Comparison of ENCODE assay signal across 25 mouse cellular contexts in the genomic region with DNA sequence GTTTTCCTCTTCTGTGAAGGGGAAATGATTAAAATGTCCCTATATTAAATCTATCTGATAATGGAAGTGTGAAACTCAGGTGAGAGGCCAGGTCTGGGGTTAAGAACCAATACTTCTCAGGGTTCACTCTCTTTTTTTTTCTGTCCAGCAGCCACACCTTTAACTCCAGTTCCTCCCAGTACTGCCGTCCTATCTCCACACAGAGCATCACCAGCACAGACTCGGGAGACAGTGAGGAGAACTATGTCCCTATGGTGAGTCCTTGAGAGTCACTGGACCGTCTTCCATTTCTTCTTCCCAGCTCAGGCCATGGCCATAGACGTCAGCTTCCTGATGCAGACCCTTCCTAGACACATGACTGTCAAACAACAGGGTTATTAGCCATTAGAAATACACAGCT. TPM values are rescaled to one million over a fixed set of nuclear protein-coding genes. Genes with fewer than 3 reads are reported as not detected.
DNase-seq lines count a peak whose midpoint lies in the region; ATAC-seq and TF ChIP-seq lines count a peak whose summit lies in the region.
"Had no signal": no experiment of that assay in that cellular context is flagged by ENCODE, and none has a peak within 500 bp of the region (broad histone marks: within the 10 kb centered on the region; RNA-seq: fewer than 3 reads in every experiment).

No protein-coding gene starts in this region.

- no peak for ATAC-seq in intestine, embryonic 14.5 days (replicated peaks; ENCODE audit: low FRiP score, low TSS enrichment, low read depth)
- no peak for ATAC-seq in intestine, postnatal 0 days
- no peak for ATAC-seq in midbrain, embryonic 11.5 days (ENCODE audit: low FRiP score)
- ATAC-seq in midbrain, embryonic 16.5 days = no peak
- ATAC-seq: activated CD4-positive, CD25-positive, alpha-beta regulatory T cell, adult 4 months; CD4-positive, CD25-positive, alpha-beta regulatory T cell, adult 4 months; forebrain, embryonic 14.5 days; forebrain, postnatal 0 days; Patski had no signal

- no peaks in the 10 kb centered on the region for H3K4me1 ChIP-seq in intestine, embryonic 14.5 days (replicated peaks; ENCODE audit: control insufficient read depth, insufficient read depth, low read length)
- H3K4me1 ChIP-seq in intestine, postnatal 0 days (replicated peaks; ENCODE audit: control insufficient read depth, insufficient read depth, low read length) = no peaks in the 10 kb centered on the region
- H3K4me1 ChIP-seq in midbrain, embryonic 11.5 days (ENCODE audit: control insufficient read depth, insufficient read depth, low read length) = no peaks in the 10 kb centered on the region
- H3K4me1 ChIP-seq in midbrain, embryonic 16.5 days (ENCODE audit: control insufficient read depth, insufficient read depth, low read length) = no peaks in the 10 kb centered on the region
- H3K4me1 ChIP-seq: embryonic facial prominence, embryonic 10.5 days; embryonic facial prominence, embryonic 12.5 days; forebrain, embryonic 12.5 days had no signal

- peaks cover 80% of the 10 kb centered on the region for H3K36me3 ChIP-seq in intestine, embryonic 14.5 days (ENCODE audit: control insufficient read depth, insufficient read depth, low read length)
- peaks cover 75% of the 10 kb centered on the region for H3K36me3 ChIP-seq in intestine, postnatal 0 days (ENCODE audit: control insufficient read depth, insufficient read depth)
- H3K36me3 ChIP-seq in midbrain, embryonic 11.5 days (ENCODE audit: control insufficient read depth, insufficient read depth, low read length) = peaks cover 8% of the 10 kb centered on the region
- peaks cover 21% of the 10 kb centered on the region for H3K36me3 ChIP-seq in midbrain, embryonic 16.5 days (ENCODE audit: control insufficient read depth, insufficient read depth, low read length)

- H3K9ac ChIP-seq in intestine, embryonic 14.5 days (ENCODE audit: low read length) = no peak overlapping the region
- no peak overlapping the region for H3K9ac ChIP-seq in intestine, postnatal 0 days (ENCODE audit: low read depth, low read length)
- H3K9ac ChIP-seq in midbrain, embryonic 11.5 days (ENCODE audit: low read length) = no peak overlapping the region
- H3K9ac ChIP-seq in midbrain, embryonic 16.5 days (ENCODE audit: low read depth, low read length) = no peak overlapping the region
- H3K9ac ChIP-seq: embryonic facial prominence, embryonic 12.5 days; forebrain, embryonic 12.5 days; forebrain, postnatal 0 days had no signal

- H3K27me3 ChIP-seq in intestine, embryonic 14.5 days (replicated peaks; ENCODE audit: control insufficient read depth, insufficient read depth, low read length) = no peaks in the 10 kb centered on the region
- H3K27me3 ChIP-seq in intestine, postnatal 0 days (replicated peaks; ENCODE audit: control insufficient read depth, insufficient read depth, low read length) = no peaks in the 10 kb centered on the region
- no peaks in the 10 kb centered on the region for H3K27me3 ChIP-seq in midbrain, embryonic 11.5 days (ENCODE audit: control insufficient read depth, insufficient read depth, low read length)
- H3K27me3 ChIP-seq in midbrain, embryonic 16.5 days (ENCODE audit: control insufficient read depth, insufficient read depth, low read depth, low read length) = no peaks in the 10 kb centered on the region
- H3K27me3 ChIP-seq: CH12.LX; embryonic facial prominence, embryonic 12.5 days; forebrain, embryonic 12.5 days; Patski had no signal

- H3K27ac ChIP-seq in intestine, embryonic 14.5 days (ENCODE audit: low read depth) = no peak overlapping the region
- H3K27ac ChIP-seq in intestine, postnatal 0 days (ENCODE audit: low read depth, low read length) = no peak overlapping the region
- no peak overlapping the region for H3K27ac ChIP-seq in midbrain, embryonic 11.5 days (ENCODE audit: low read depth, low read length)
- no peak overlapping the region for H3K27ac ChIP-seq in midbrain, embryonic 16.5 days (ENCODE audit: low read length)
- H3K27ac ChIP-seq: embryonic facial prominence, embryonic 10.5 days; embryonic facial prominence, embryonic 12.5 days; forebrain, embryonic 12.5 days had no signal

- H3K4me2 ChIP-seq in intestine, embryonic 14.5 days (ENCODE audit: low read length) = no peak overlapping the region
- no peak overlapping the region for H3K4me2 ChIP-seq in intestine, postnatal 0 days (replicated peaks; ENCODE audit: low read depth)
- H3K4me2 ChIP-seq in midbrain, embryonic 11.5 days = no peak overlapping the region
- no peak overlapping the region for H3K4me2 ChIP-seq in midbrain, embryonic 16.5 days (ENCODE audit: low read length)
- H3K4me2 ChIP-seq: embryonic facial prominence, embryonic 12.5 days; forebrain, embryonic 12.5 days had no signal

- WGBS in intestine, embryonic 14.5 days = 80% methylated on average over 4 of the region's 4 CpGs
- WGBS in intestine, postnatal 0 days = 85% methylated on average over 4 of the region's 4 CpGs
- 83% methylated on average over 4 of the region's 4 CpGs for WGBS in midbrain, embryonic 11.5 days
- 85% methylated on average over 4 of the region's 4 CpGs for WGBS in midbrain, embryonic 16.5 days

- DNase-seq in adrenal gland, adult 2 months = peak; percentile 0
- DNase-seq in adrenal gland, postnatal 10 days = no peak
- DNase-seq in heart, adult 11 months = peak; percentile 73
- DNase-seq in heart, adult 8-10 months (ENCODE audit: low spot score) = no peak
- peak; percentile 35 for DNase-seq in intestine, embryonic 14.5 days (ENCODE audit: low spot score)
- peak; percentile 51 for DNase-seq in midbrain, embryonic 11.5 days (ENCODE audit: low spot score, missing footprints)
- DNase-seq: adrenal gland, postnatal 14 days; adrenal gland, postnatal 36 days; B cell, adult 2 months; cerebellum, adult 11-12 months; cerebellum, adult 2 months; cerebellum, adult 9-10 months; cerebellum, postnatal 10 days; forebrain, postnatal 0 days had no signal

- H3K9me3 ChIP-seq in intestine, embryonic 14.5 days (ENCODE audit: control insufficient read depth, low read length) = no peaks in the 10 kb centered on the region
- no peaks in the 10 kb centered on the region for H3K9me3 ChIP-seq in intestine, postnatal 0 days (ENCODE audit: control insufficient read depth)
- H3K9me3 ChIP-seq in midbrain, embryonic 11.5 days (ENCODE audit: control insufficient read depth, low read length) = no peaks in the 10 kb centered on the region
- no peaks in the 10 kb centered on the region for H3K9me3 ChIP-seq in midbrain, embryonic 16.5 days (replicated peaks; ENCODE audit: control insufficient read depth, low read length, poor library complexity, severe bottlenecking)
- H3K9me3 ChIP-seq: embryonic facial prominence, embryonic 10.5 days; embryonic facial prominence, embryonic 12.5 days; forebrain, embryonic 12.5 days; G1E had no signal

- no peak for TF ChIP-seq CTCF in intestine, postnatal 0 days (IDR thresholded peaks at IDR 0.05; ENCODE audit: low read depth)

- no peak overlapping the region for H3K4me3 ChIP-seq in intestine, embryonic 14.5 days (ENCODE audit: low read depth, low read length)
- no peak overlapping the region for H3K4me3 ChIP-seq in intestine, postnatal 0 days (ENCODE audit: low read depth, low read length)
- no peak overlapping the region for H3K4me3 ChIP-seq in midbrain, embryonic 11.5 days (ENCODE audit: low read depth, low read length)
- no peak overlapping the region for H3K4me3 ChIP-seq in midbrain, embryonic 16.5 days (ENCODE audit: low read depth, low read length)
- H3K4me3 ChIP-seq: embryonic facial prominence, embryonic 10.5 days; embryonic facial prominence, embryonic 12.5 days; forebrain, embryonic 12.5 days had no signal

RNA-seq across cellular contexts. Expression of a gene that starts 28.9 kb away (rescaled TPM):
- 1 to 10 TPM; 7.0 to 8.5 TPM for total RNA-seq in adrenal gland, adult 2 months (2021)
- polyA plus RNA-seq in adrenal gland, adult 2 months (2012; rRNA removed) = 8.4 and 11.1 TPM in 2 replicates
- 1 to 10 TPM; 3.6 to 7.1 TPM for total RNA-seq in adrenal gland, postnatal 10 days (2021)
- total RNA-seq in heart, adult 8-10 months (2022) = 1 to 10 TPM in 2 of 4 experiments, under 1 TPM in 2; 0.72 to 1.0 (median 0.86) TPM
- polyA plus RNA-seq in intestine, embryonic 14.5 days (2014; fragmentation: Nextera tagmentation; extraction: Ambion mirVana) = 2.1 and 3.4 TPM in 2 replicates
- polyA plus RNA-seq in intestine, postnatal 0 days (2015; fragmentation: Nextera tagmentation; extraction: Ambion mirVana) = 0.41 and 0.48 TPM in 2 replicates
- polyA plus RNA-seq in midbrain, embryonic 11.5 days (2014; fragmentation: Nextera tagmentation; extraction: Ambion mirVana) = 2.5 and 2.9 TPM in 2 replicates
- polyA plus RNA-seq in midbrain, embryonic 16.5 days (2015; fragmentation: Nextera tagmentation; extraction: Ambion mirVana) = 3.1 and 3.2 TPM in 2 replicates

RNA-seq across cellular contexts. Expression of a gene that starts 29.3 kb away (rescaled TPM):
- total RNA-seq in adrenal gland, adult 2 months (2021) = 10 to 100 TPM in 1 of 2 experiments, 1 to 10 TPM in 1; 7.3 to 11.4 TPM
- polyA plus RNA-seq in adrenal gland, adult 2 months (2012; rRNA removed) = 5.3 and 5.6 TPM in 2 replicates
- 1 to 10 TPM; 4.0 to 5.4 TPM for total RNA-seq in adrenal gland, postnatal 10 days (2021)
- 1 to 10 TPM; 3.0 to 5.0 (median 3.8) TPM for total RNA-seq in heart, adult 8-10 months (2022)
- polyA plus RNA-seq in intestine, embryonic 14.5 days (2014; fragmentation: Nextera tagmentation; extraction: Ambion mirVana) = 5.4 and 5.9 TPM in 2 replicates
- 1.4 TPM in 2 replicates for polyA plus RNA-seq in intestine, postnatal 0 days (2015; fragmentation: Nextera tagmentation; extraction: Ambion mirVana)
- polyA plus RNA-seq in midbrain, embryonic 11.5 days (2014; fragmentation: Nextera tagmentation; extraction: Ambion mirVana) = 4.6 and 5.8 TPM in 2 replicates
- polyA plus RNA-seq in midbrain, embryonic 16.5 days (2015; fragmentation: Nextera tagmentation; extraction: Ambion mirVana) = 6.7 and 7.6 TPM in 2 replicates

Comparison
In these comparisons a context has a peak if more than half of its experiments do, and no peak if none do; other contexts are left out.
1. DNase-seq: peak in adrenal gland, adult 2 months (single experiment), heart, adult 11 months (single experiment), intestine, embryonic 14.5 days (single experiment) and midbrain, embryonic 11.5 days (single experiment); none in adrenal gland, postnatal 10 days (single experiment) and heart, adult 8-10 months (single experiment).